Mouse (Mus musculus) lung, postnatal 0 days (tissue): ENCODE data around the gene Itpr2. TPM values are rescaled to one million over a fixed set of nuclear protein-coding genes. Genes with fewer than 3 reads are reported as not detected.

Source experiments
- ATAC-seq: fragments of 200-750 bp; cut with Nextera tagmentation; 2 replicates; pipeline ENCODE4 v1.8.0; 2017; ENCODE audit warnings: moderate library complexity
- DNase-seq: peaks from one replicate; pipeline ENCODE4 v3.0.0-alpha.2; 2016; ENCODE audit warnings: low spot score
- H3K27ac ChIP-seq: fragments of 300-500 bp; sonication (generic); 2 replicates; pipeline ENCODE4 v1.5.1; 2014; ENCODE audit warnings: antibody characterized with exemption, mild to moderate bottlenecking, low read length, mixed read lengths
- H3K27me3 ChIP-seq: fragments of 300-500 bp; sonication (generic); replicated peaks from 2 replicates; pipeline ENCODE4 v1.6.1; 2014; ENCODE audit warnings: low read length, mixed read lengths; ENCODE audit not compliant: insufficient read depth
- H3K36me3 ChIP-seq: fragments of 300-500 bp; sonication (generic); 2 replicates; pipeline ENCODE4 v1.6.1; 2014; ENCODE audit warnings: low read length, mixed read lengths; ENCODE audit not compliant: insufficient read depth
- H3K4me1 ChIP-seq: fragments of 300-500 bp; sonication (generic); 2 replicates; pipeline ENCODE4 v1.6.1; 2014; ENCODE audit warnings: antibody characterized with exemption, low read depth, low read length, mixed read lengths; ENCODE audit not compliant: insufficient read depth
- H3K4me2 ChIP-seq: fragments of 300-500 bp; sonication (generic); replicated peaks from 2 replicates; pipeline ENCODE4 v1.6.1; 2014; ENCODE audit warnings: low read depth, mild to moderate bottlenecking, low read length, moderate library complexity, mixed read lengths
- H3K4me3 ChIP-seq: fragments of 300-500 bp; sonication (generic); 2 replicates; pipeline ENCODE4 v1.5.1; 2014; ENCODE audit warnings: low read depth, low read length
- H3K9ac ChIP-seq: fragments of 300-500 bp; sonication (generic); replicated peaks from 2 replicates; pipeline ENCODE4 v1.6.1; 2014; ENCODE audit warnings: low read depth, mild to moderate bottlenecking
- H3K9me3 ChIP-seq: fragments of 300-500 bp; sonication (generic); 2 replicates; pipeline ENCODE4 v1.6.1; 2016; ENCODE audit warnings: low read length, mixed read lengths
- CTCF ChIP-seq: IDR thresholded peaks from 2 replicates; pipeline ENCODE4 v1.5.1; 2016; ENCODE audit warnings: antibody characterized with exemption, mild to moderate bottlenecking
- EP300 ChIP-seq: IDR thresholded peaks from 2 replicates; pipeline ENCODE4 v1.6.1; 2016; ENCODE audit warnings: antibody characterized with exemption, mild to moderate bottlenecking, control low read depth
- WGBS: fragments of 180-500 bp; shearing (Covaris S2); extraction: QIAGEN DNeasy Blood & Tissue Kit; methylation state at CpG from one replicate; pipeline ENCODE4 v1.1.7; 2014; 5-methylcytosine and 5-hydroxymethylcytosine counted together
- polyA plus RNA-seq: library from polyadenylated mRNA; unstranded; fragments of >200 nt; fragmentation: Nextera tagmentation; extraction: Ambion mirVana; gene quantifications from 2 replicates; pipeline ENCODE4 v1.2.1, GENCODE M21; 2015

The Itpr2 gene
- polyA plus RNA-seq, 1 experiment from 2014 or later, result 15.7 TPM

- 67% methylated on average over 8 of the region's 8 CpGs for WGBS
Measured at GRCm38 (mm10) chr6:146379263-146379662, 122.8 kb downstream of the Itpr2 start.

GRCm38 (mm10) chr6:146371511-146371910 lies 130.5 kb downstream of the Itpr2 start:
- H3K4me3 ChIP-seq, result no peak overlapping the region
- no peak overlapping the region for H3K27ac ChIP-seq
- H3K4me1 ChIP-seq, result no peaks in the 10 kb centered on the region
- H3K4me2 ChIP-seq, result no peak overlapping the region
- ATAC-seq (peak; percentile 74), DNase-seq (peak; percentile 39)
- no peak overlapping the region for H3K9ac ChIP-seq
- TF ChIP-seq EP300, result no peak
- TF ChIP-seq CTCF, result no peak
- 41% methylated on average over 2 of the region's 2 CpGs for WGBS
- H3K27me3 ChIP-seq, result no peaks in the 10 kb centered on the region
- peaks cover 7% of the 10 kb centered on the region for H3K36me3 ChIP-seq
- H3K9me3 ChIP-seq, result no peaks in the 10 kb centered on the region

More at GRCm38 (mm10) chr6:146379263-146379662, 122.8 kb downstream of the Itpr2 start:
- H3K27me3 ChIP-seq, result no peaks in the 10 kb centered on the region
- H3K36me3 ChIP-seq, result peaks cover 3% of the 10 kb centered on the region
- H3K9ac ChIP-seq, result no peak overlapping the region
- ATAC-seq (0 out of 2 replicates have a peak, but pooled peaks have one; percentile 16), DNase-seq (peak; percentile 49)
- H3K4me1 ChIP-seq, result no peaks in the 10 kb centered on the region
- H3K27ac ChIP-seq, result no peak overlapping the region
- H3K4me3 ChIP-seq, result no peak overlapping the region
- TF ChIP-seq EP300, result no peak
- no peak for TF ChIP-seq CTCF
- H3K9me3 ChIP-seq, result no peaks in the 10 kb centered on the region
- H3K4me2 ChIP-seq, result no peak overlapping the region

GRCm38 (mm10) chr6:146366180-146366579 lies 135.8 kb downstream of the Itpr2 start:
- no peak overlapping the region for H3K27ac ChIP-seq
- H3K4me3 ChIP-seq, result no peak overlapping the region
- no peaks in the 10 kb centered on the region for H3K27me3 ChIP-seq
- H3K9me3 ChIP-seq, result no peaks in the 10 kb centered on the region
- no peaks in the 10 kb centered on the region for H3K36me3 ChIP-seq
- no peak for DNase-seq
- no peaks in the 10 kb centered on the region for H3K4me1 ChIP-seq
- ATAC-seq, result no peak
- TF ChIP-seq EP300, result no peak
- TF ChIP-seq CTCF, result no peak
- H3K4me2 ChIP-seq, result no peak overlapping the region
- WGBS, result 65% methylated on average over 4 of the region's 4 CpGs
- no peak overlapping the region for H3K9ac ChIP-seq

GRCm38 (mm10) chr6:146357911-146358310 lies 144.1 kb downstream of the Itpr2 start:
- H3K9me3 ChIP-seq, result no peaks in the 10 kb centered on the region
- no peak for TF ChIP-seq EP300
- TF ChIP-seq CTCF, result no peak
- WGBS, result 51% methylated on average over 4 of the region's 4 CpGs
- DNase-seq, result peak; percentile 46
- no peak overlapping the region for H3K4me3 ChIP-seq
- H3K27ac ChIP-seq, result no peak overlapping the region
- no peak overlapping the region for H3K9ac ChIP-seq
- H3K36me3 ChIP-seq, result peaks cover 4% of the 10 kb centered on the region; the same call in 1 of the 2 replicates
- no peaks in the 10 kb centered on the region for H3K4me1 ChIP-seq
- no peak overlapping the region for H3K4me2 ChIP-seq
- peak; percentile 59 for ATAC-seq
- no peaks in the 10 kb centered on the region for H3K27me3 ChIP-seq

- Histone ChIP-seq H3K9ac (no peak overlapping the region), H3K9me3 (no peaks in the 10 kb centered on the region), H3K27me3 (no peaks in the 10 kb centered on the region), H3K4me1 (no peaks in the 10 kb centered on the region), H3K27ac (no peak overlapping the region), H3K4me3 (no peak overlapping the region), H3K4me2 (no peak overlapping the region), H3K36me3 (0 out of 2 replicates have a peak, but pooled peaks cover 4% of the 10 kb centered on the region)
- ATAC-seq (no peak), DNase-seq (no peak)
- 69% methylated on average over 9 of the region's 9 CpGs for WGBS
- TF ChIP-seq CTCF (no peak), EP300 (no peak)
Measured at GRCm38 (mm10) chr6:146352258-146352805, 149.7 kb downstream of the Itpr2 start.

GRCm38 (mm10) chr6:146351816-146352215 lies 150.2 kb downstream of the Itpr2 start:
- TF ChIP-seq EP300 (no peak), CTCF (no peak)
- 84% methylated on average over 7 of the region's 7 CpGs for WGBS
- no peak for ATAC-seq

GRCm38 (mm10) chr6:146347568-146347967 lies 154.5 kb downstream of the Itpr2 start:
- Histone ChIP-seq H3K27ac (no peak overlapping the region), H3K36me3 (no peaks in the 10 kb centered on the region)
- WGBS, result 58% methylated on average over 4 of the region's 4 CpGs

More at GRCm38 (mm10) chr6:146351816-146352215, 150.2 kb downstream of the Itpr2 start:
- no peak overlapping the region for H3K4me3 ChIP-seq
- H3K4me1 ChIP-seq, result no peaks in the 10 kb centered on the region
- H3K9ac ChIP-seq, result no peak overlapping the region
- no peak overlapping the region for H3K27ac ChIP-seq
- H3K36me3 ChIP-seq, result 0 out of 2 replicates have a peak, but pooled peaks cover 4% of the 10 kb centered on the region
- H3K27me3 ChIP-seq, result no peaks in the 10 kb centered on the region
- no peak for DNase-seq
- no peaks in the 10 kb centered on the region for H3K9me3 ChIP-seq
- H3K4me2 ChIP-seq, result no peak overlapping the region

More at GRCm38 (mm10) chr6:146347568-146347967, 154.5 kb downstream of the Itpr2 start:
- ATAC-seq (no peak), DNase-seq (no peak)
- Histone ChIP-seq H3K4me1 (no peaks in the 10 kb centered on the region), H3K4me3 (no peak overlapping the region), H3K9ac (no peak overlapping the region), H3K27me3 (no peaks in the 10 kb centered on the region), H3K4me2 (no peak overlapping the region), H3K9me3 (no peaks in the 10 kb centered on the region)
- no peak for TF ChIP-seq EP300
- TF ChIP-seq CTCF, result no peak
